Mouse (Mus musculus): ENCODE measurements at regions not wholly inside any gene's neighbourhood (a gene's known extent, or its start where the extent isn't known, plus 50 kb on each side); places are given as distances from the start of the nearest gene placed in this dataset.

- ATAC-seq (ENCODE audit: extremely low read depth, insufficient number of reproducible peaks, low FRiP score, poor library complexity, severe bottlenecking), result no peak
Observed at GRCm38 (mm10) chr13:37151835-37152516, 101.9 kb upstream of the F13a1 start.

- no peak for ATAC-seq (ENCODE audit: extremely low read depth, insufficient number of reproducible peaks, low FRiP score, poor library complexity, severe bottlenecking)
Observed at GRCm38 (mm10) chr13:37149961-37150360, 99.9 kb upstream of the F13a1 start.

GRCm38 (mm10) chr13:37149066-37149781 is 99.2 kb upstream of the F13a1 start:
- no peak for ATAC-seq (ENCODE audit: extremely low read depth, insufficient number of reproducible peaks, low FRiP score, poor library complexity, severe bottlenecking)

GRCm38 (mm10) chr13:37148627-37149026 is 98.6 kb upstream of the F13a1 start:
- ATAC-seq (ENCODE audit: extremely low read depth, insufficient number of reproducible peaks, low FRiP score, poor library complexity, severe bottlenecking), result no peak

- no peak for ATAC-seq (ENCODE audit: extremely low read depth, insufficient number of reproducible peaks, low FRiP score, poor library complexity, severe bottlenecking)
Observed at GRCm38 (mm10) chr13:37147790-37148189, 97.7 kb upstream of the F13a1 start.

- no peak for ATAC-seq (ENCODE audit: extremely low read depth, insufficient number of reproducible peaks, low FRiP score, poor library complexity, severe bottlenecking)
Observed at GRCm38 (mm10) chr13:37142812-37143211, 92.8 kb upstream of the F13a1 start.

- no peak for ATAC-seq (ENCODE audit: extremely low read depth, insufficient number of reproducible peaks, low FRiP score, poor library complexity, severe bottlenecking)
Observed at GRCm38 (mm10) chr13:37135115-37135514, 85.1 kb upstream of the F13a1 start.

GRCm38 (mm10) chr13:37134518-37134917 is 84.5 kb upstream of the F13a1 start:
- ATAC-seq (ENCODE audit: extremely low read depth, insufficient number of reproducible peaks, low FRiP score, poor library complexity, severe bottlenecking), result no peak

- ATAC-seq (ENCODE audit: extremely low read depth, insufficient number of reproducible peaks, low FRiP score, poor library complexity, severe bottlenecking), result peak; percentile 60; the same call in 1 of the 2 replicates
Observed at GRCm38 (mm10) chr13:37130637-37131036, 80.6 kb upstream of the F13a1 start.

GRCm38 (mm10) chr13:37121602-37122001 is 71.6 kb upstream of the F13a1 start:
- no peak for ATAC-seq (ENCODE audit: extremely low read depth, insufficient number of reproducible peaks, low FRiP score, poor library complexity, severe bottlenecking)

- ATAC-seq (ENCODE audit: extremely low read depth, insufficient number of reproducible peaks, low FRiP score, poor library complexity, severe bottlenecking), result no peak
Observed at GRCm38 (mm10) chr13:37120219-37120618, 70.2 kb upstream of the F13a1 start.

- ATAC-seq (ENCODE audit: extremely low read depth, insufficient number of reproducible peaks, low FRiP score, poor library complexity, severe bottlenecking), result no peak
Observed at GRCm38 (mm10) chr13:37114324-37114723, 64.3 kb upstream of the F13a1 start.

- no peak for ATAC-seq (ENCODE audit: extremely low read depth, insufficient number of reproducible peaks, low FRiP score, poor library complexity, severe bottlenecking)
Observed at GRCm38 (mm10) chr13:37111747-37112146, 61.7 kb upstream of the F13a1 start.

- no peak for ATAC-seq (ENCODE audit: extremely low read depth, insufficient number of reproducible peaks, low FRiP score, poor library complexity, severe bottlenecking)
Observed at GRCm38 (mm10) chr13:37107721-37108120, 57.7 kb upstream of the F13a1 start.

- ATAC-seq (ENCODE audit: extremely low read depth, insufficient number of reproducible peaks, low FRiP score, poor library complexity, severe bottlenecking), result no peak
Observed at GRCm38 (mm10) chr13:37106009-37106408, 56.0 kb upstream of the F13a1 start.

GRCm38 (mm10) chr13:37104410-37105294 is 54.6 kb upstream of the F13a1 start:
- ATAC-seq (ENCODE audit: extremely low read depth, insufficient number of reproducible peaks, low FRiP score, poor library complexity, severe bottlenecking), result peak; percentile 68; the same call in 1 of the 2 replicates

GRCm38 (mm10) chr13:37103741-37104296 is 53.8 kb upstream of the F13a1 start:
- ATAC-seq (ENCODE audit: extremely low read depth, insufficient number of reproducible peaks, low FRiP score, poor library complexity, severe bottlenecking), result no peak

GRCm38 (mm10) chr13:37101755-37102154 is 51.7 kb upstream of the F13a1 start:
- ATAC-seq (ENCODE audit: extremely low read depth, insufficient number of reproducible peaks, low FRiP score, poor library complexity, severe bottlenecking), result no peak
